Mouse (Mus musculus) bone marrow macrophage, adult 2 months (primary cell): Measurements from ENCODE around the gene Tespa1. TPM values are rescaled to one million over a fixed set of nuclear protein-coding genes. Genes with fewer than 3 reads are reported as not detected.
"Not testable (repeated sequence)": the region's sequence is repeated elsewhere in the genome, so short reads cannot be mapped to it uniquely, and the experiment has no call there.

Source experiments
- H3K27ac ChIP-seq: 2 replicates; pipeline ENCODE4 v1.5.1; 2012; ENCODE audit warnings: low read depth, low read length; ENCODE audit not compliant: insufficient read depth
- H3K4me1 ChIP-seq: 2 replicates; pipeline ENCODE4 v1.6.1; 2012; ENCODE audit warnings: low read length; ENCODE audit not compliant: control insufficient read depth, insufficient read depth
- H3K4me3 ChIP-seq: 2 replicates; pipeline ENCODE4 v1.5.1; 2012; ENCODE audit warnings: mild to moderate bottlenecking, low read length, moderate library complexity; ENCODE audit not compliant: insufficient read depth
- CTCF ChIP-seq: IDR thresholded peaks from 2 replicates; pipeline ENCODE4 v1.5.1; 2012; ENCODE audit warnings: low read depth, mild to moderate bottlenecking, low read length, moderate library complexity
- POLR2A ChIP-seq: IDR thresholded peaks from 2 replicates; pipeline ENCODE4 v1.6.1; 2012; ENCODE audit warnings: mild to moderate bottlenecking, low read depth, low read length, borderline replicate concordance
- polyA plus RNA-seq: library from polyadenylated mRNA; stranded (reverse); fragments of >200 nt; gene quantifications from 2 replicates; pipeline ENCODE4 v1.2.4, GENCODE M21; 2012; ENCODE audit not compliant: missing spikeins, insufficient read depth, insufficient read length

Gene Tespa1
- not detected in 2 replicates for polyA plus RNA-seq

- no peaks in the 10 kb centered on the region for H3K4me1 ChIP-seq
- no peak for TF ChIP-seq CTCF
- TF ChIP-seq POLR2A = no peak
- no peak within 1 kb of the TSS for H3K4me3 ChIP-seq
- no peak within 1 kb of the TSS for H3K27ac ChIP-seq
Observed at GRCm38 (mm10) chr10:130322637-130323036, at the start of gene Tespa1. Tespa1 (plus strand) TSS chr10:130322870.

GRCm38 (mm10) chr10:130275759-130276158, 46.9 kb upstream of the Tespa1 start:
- H3K27ac ChIP-seq = no peak overlapping the region
- no peak for TF ChIP-seq POLR2A
- TF ChIP-seq CTCF = no peak
- no peaks in the 10 kb centered on the region for H3K4me1 ChIP-seq
- H3K4me3 ChIP-seq = no peak overlapping the region

DNA sequence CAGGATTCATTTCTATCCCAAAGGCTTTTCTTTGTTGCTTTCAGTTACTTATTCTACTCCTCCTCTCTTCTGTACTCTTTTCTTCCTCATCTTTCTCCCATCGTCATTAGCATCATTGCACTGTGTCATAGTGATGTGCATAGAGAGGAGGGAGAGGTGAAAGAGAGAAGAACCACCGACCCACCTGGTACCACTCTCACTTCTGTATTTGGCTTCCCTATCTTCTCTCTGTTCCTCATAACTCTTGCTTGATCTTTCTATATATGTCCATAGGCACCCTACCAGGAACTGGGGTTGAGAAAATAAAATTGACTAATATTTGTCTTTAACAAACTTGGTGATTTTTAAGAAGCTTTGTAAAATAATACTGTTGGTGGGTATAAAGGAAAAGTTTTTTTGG, 46.2 kb upstream of the Tespa1 start:
- Histone ChIP-seq H3K4me1 (no peaks in the 10 kb centered on the region), H3K27ac (no peak overlapping the region), H3K4me3 (no peak overlapping the region)
- TF ChIP-seq CTCF = no peak
- TF ChIP-seq POLR2A = no peak

DNA sequence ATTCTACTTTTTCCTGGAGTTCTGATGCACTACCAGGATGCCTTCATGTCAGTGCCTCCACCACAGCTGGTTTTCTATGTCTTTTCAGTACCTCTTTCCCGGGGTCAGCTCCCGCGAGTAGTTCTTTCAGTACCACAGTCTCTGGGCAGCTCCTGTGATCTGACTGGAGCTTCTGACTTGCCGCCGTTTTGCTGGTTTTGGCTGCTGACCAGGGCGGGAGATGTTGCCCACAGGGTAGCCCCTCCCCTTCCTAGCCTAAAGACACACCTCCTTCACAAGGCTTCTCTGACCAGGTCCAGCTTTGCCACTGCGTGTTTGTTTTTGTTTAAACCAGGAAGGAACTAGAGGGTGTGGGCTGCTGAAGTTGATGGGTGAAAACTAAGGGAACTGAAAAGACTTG, 42.6 kb upstream of the Tespa1 start, which contains the start of gene Neurod4:
TSS of gene Neurod4 (minus strand) at position 175 of the 400 bp plus-strand sequence.
- H3K4me1 ChIP-seq = no peaks in the 10 kb centered on the region
- no peak within 1 kb of the TSS for H3K27ac ChIP-seq
- H3K4me3 ChIP-seq = no peak within 1 kb of the TSS
- TF ChIP-seq POLR2A = no peak
- TF ChIP-seq CTCF = no peak

- Histone ChIP-seq H3K4me3 (no peak overlapping the region), H3K27ac (no peak overlapping the region), H3K4me1 (no peaks in the 10 kb centered on the region)
- TF ChIP-seq POLR2A (no peak), CTCF (no peak)
Observed at GRCm38 (mm10) chr10:130281982-130282449, 40.7 kb upstream of the Tespa1 start.

DNA sequence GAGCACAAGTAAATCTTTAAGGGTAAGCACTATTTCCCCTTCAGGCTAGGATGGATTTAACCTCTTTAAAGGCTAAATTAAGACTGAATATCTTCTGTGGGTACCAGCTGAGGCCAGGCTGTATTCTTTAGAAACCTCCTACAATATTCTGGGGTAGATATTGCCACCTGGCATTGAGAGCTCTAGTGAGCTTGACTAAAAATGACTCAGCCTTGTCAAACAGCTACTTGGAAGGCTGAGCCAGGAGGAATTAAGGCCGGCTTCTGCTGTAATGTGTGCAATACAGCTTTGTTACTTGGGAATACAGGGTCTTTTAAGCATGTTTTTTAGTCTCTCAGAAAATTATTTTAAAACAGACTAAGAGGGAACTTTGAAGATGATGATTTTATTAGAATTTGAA, 35.5 kb upstream of the Tespa1 start:
- Histone ChIP-seq H3K27ac (no peak overlapping the region), H3K4me1 (no peaks in the 10 kb centered on the region)
- TF ChIP-seq CTCF = no peak
- TF ChIP-seq POLR2A = no peak

DNA sequence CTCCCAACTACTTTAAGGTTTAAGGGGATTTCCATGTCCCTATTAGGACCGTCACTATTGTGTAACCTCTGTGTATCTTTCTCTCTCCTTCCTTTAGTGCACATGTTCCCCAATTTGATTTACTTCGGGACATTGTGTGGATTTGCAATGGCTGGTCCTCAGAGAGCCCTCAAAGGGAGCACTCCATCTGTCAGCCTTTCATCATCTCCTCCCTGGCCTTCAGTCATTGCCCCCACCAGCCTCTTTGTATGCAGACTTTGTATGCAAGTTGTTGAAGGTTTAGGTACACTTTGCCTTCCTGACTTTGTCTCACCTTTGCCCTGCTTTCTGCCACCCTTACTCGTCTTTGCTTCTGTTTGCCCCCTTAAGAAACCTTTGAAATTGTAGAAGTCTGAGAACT, 34.7 kb upstream of the Tespa1 start:
- no peak overlapping the region for H3K4me3 ChIP-seq
- no peak overlapping the region for H3K27ac ChIP-seq
- TF ChIP-seq POLR2A = no peak
- no peak for TF ChIP-seq CTCF
- no peaks in the 10 kb centered on the region for H3K4me1 ChIP-seq

More for the DNA sequence above, 35.5 kb upstream of the Tespa1 start:
- no peak overlapping the region for H3K4me3 ChIP-seq

DNA sequence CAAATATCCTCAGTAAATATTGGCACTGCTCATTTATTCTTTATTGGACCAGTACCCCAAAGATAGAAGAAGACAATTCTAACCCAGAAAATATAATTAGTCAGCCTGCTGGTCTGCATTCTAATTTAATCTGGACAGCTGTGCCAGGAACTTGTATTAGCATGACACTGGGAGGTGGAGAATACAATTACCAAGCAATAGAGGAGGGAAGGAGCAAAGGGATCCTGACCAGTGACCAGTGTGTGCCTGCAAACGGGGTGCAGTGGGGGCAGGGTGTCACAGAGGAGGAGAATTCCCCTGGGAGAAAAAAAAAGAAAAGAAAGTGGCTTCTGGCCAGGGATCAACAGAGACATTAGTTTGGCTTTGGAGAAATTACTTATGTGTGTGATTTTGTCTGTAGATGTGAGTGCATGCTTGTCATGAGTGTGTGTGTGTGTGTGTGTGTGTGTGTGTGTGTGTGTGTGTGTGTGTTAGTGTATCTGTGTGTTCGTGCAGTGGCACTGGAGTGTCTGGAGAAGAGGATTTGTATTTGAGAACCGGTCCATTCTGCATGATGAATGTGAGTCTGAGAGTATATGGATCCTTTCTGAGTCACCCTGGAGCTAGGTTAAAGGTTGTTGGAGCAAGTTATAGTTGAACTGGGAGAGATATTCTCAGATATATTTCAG, 28.8 kb upstream of the Tespa1 start:
- Histone ChIP-seq H3K27ac (no peak overlapping the region), H3K4me1 (no peaks in the 10 kb centered on the region), H3K4me3 (no peak overlapping the region)
- TF ChIP-seq POLR2A (no peak), CTCF (no peak)

GRCm38 (mm10) chr10:130298748-130299147, 23.9 kb upstream of the Tespa1 start:
- not testable (repeated sequence) for H3K4me1 ChIP-seq, H3K27ac ChIP-seq

DNA sequence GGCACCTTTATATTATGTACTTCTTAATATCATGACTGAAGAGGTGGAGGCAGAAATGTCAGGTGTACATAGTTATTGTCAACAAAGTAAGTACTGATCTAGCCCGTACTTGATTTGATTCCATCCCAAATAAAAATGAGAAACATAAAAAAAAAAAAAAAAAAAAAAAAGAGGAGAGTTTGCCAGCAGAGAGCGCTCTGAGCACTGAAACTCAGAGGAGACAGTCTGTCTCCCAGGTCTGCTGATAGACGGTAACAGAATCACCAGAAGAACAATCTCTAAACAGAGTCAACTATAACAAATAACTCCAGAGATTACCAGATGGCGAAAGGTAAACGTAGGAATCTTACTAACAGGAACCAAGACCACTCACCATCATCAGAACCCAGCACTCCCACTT, 18.5 kb upstream of the Tespa1 start:
- H3K4me3 ChIP-seq, H3K4me1 ChIP-seq, H3K27ac ChIP-seq: not testable (repeated sequence)

More at GRCm38 (mm10) chr10:130298748-130299147, 23.9 kb upstream of the Tespa1 start:
- not testable (repeated sequence) for H3K4me3 ChIP-seq
